Mouse (Mus musculus) heart, postnatal 25 days (tissue): ENCODE data around the gene Armh3. TPM values are rescaled to one million over a fixed set of nuclear protein-coding genes. Genes with fewer than 3 reads are reported as not detected.

Source experiments
- DNase-seq: peaks from one replicate; pipeline ENCODE4 v3.0.0; 2022; ENCODE audit warnings: low spot score
- intact Hi-C: fragments of 180-260 bp; cut with DNase I; formaldehyde crosslinking; loops from one replicate; pipeline ENCODE4 v1.15.1; 2025
- total RNA-seq, 2 experiments: library from RNA; stranded (reverse); gene quantifications; 2 replicates each; pipeline ENCODE4 v1.2.3; 2021

Gene Armh3
- total RNA-seq, 2 experiments from 2014 or later, result 14.8 to 16.0 TPM

- no peak for DNase-seq
- intact Hi-C loops, result no loop called here
These were observed 154.9 kb downstream of the Armh3 start for GRCm38 (mm10) chr19:45843424-45843823.

- DNase-seq, result no peak
- intact Hi-C loops, result no loop called here
These were observed 161.0 kb downstream of the Armh3 start for GRCm38 (mm10) chr19:45837050-45837994.

GRCm38 (mm10) chr19:45835490-45835889, 162.8 kb downstream of the Armh3 start:
- intact Hi-C loops, result no loop called here
- DNase-seq, result no peak

- DNase-seq, result no peak
- intact Hi-C loops, result no loop called here
These were observed 164.6 kb downstream of the Armh3 start for GRCm38 (mm10) chr19:45833665-45834064.

- no peak for DNase-seq
- intact Hi-C loops, result no loop called here
These were observed 167.6 kb downstream of the Armh3 start for GRCm38 (mm10) chr19:45830679-45831078.

GRCm38 (mm10) chr19:45827736-45828135, 170.6 kb downstream of the Armh3 start:
- DNase-seq, result no peak
- intact Hi-C loops, result no loop called here

- no peak for DNase-seq
- intact Hi-C loops, result no loop called here
These were observed 171.2 kb downstream of the Armh3 start for GRCm38 (mm10) chr19:45827125-45827524.

GRCm38 (mm10) chr19:45826146-45826545, 172.1 kb downstream of the Armh3 start:
- DNase-seq, result no peak
- intact Hi-C loops, result no loop called here

- no peak for DNase-seq
- intact Hi-C loops, result no loop called here
These were observed 176.5 kb downstream of the Armh3 start for GRCm38 (mm10) chr19:45821832-45822231.

- no peak for DNase-seq
- intact Hi-C loops, result no loop called here
These were observed 180.3 kb downstream of the Armh3 start for GRCm38 (mm10) chr19:45817816-45818490.

GRCm38 (mm10) chr19:45816727-45817126, 181.6 kb downstream of the Armh3 start:
- no peak for DNase-seq
- intact Hi-C loops, result no loop called here

- no peak for DNase-seq
- intact Hi-C loops, result no loop called here
These were observed 182.4 kb downstream of the Armh3 start, which contains the start of gene Kcnip2 for GRCm38 (mm10) chr19:45815831-45816405. Gene Kcnip2 (minus strand): TSS chr19:45816061.

- intact Hi-C loops, result no loop called here
- DNase-seq, result no peak
These were observed 183.1 kb downstream of the Armh3 start for GRCm38 (mm10) chr19:45815170-45815569.

- no peak for DNase-seq
- intact Hi-C loops, result loop anchor here (2.0 kb wide), 2 partner anchors 139 to 201 kb away; no protein-coding TSS in a partner anchor
These were observed 184.5 kb downstream of the Armh3 start for GRCm38 (mm10) chr19:45813801-45814200.

- intact Hi-C loops, result loop anchor here (2.0 kb wide), 2 partner anchors 140 to 202 kb away; no protein-coding TSS in a partner anchor
- no peak for DNase-seq
These were observed 185.0 kb downstream of the Armh3 start for GRCm38 (mm10) chr19:45813263-45813662.

GRCm38 (mm10) chr19:45812673-45813252, 185.5 kb downstream of the Armh3 start:
- intact Hi-C loops, result loop anchor here (2.0 kb wide), 2 partner anchors 140 to 202 kb away; no protein-coding TSS in a partner anchor
- DNase-seq, result no peak

GRCm38 (mm10) chr19:45812115-45812514, 186.2 kb downstream of the Armh3 start:
- intact Hi-C loops, result loop anchor here (2.0 kb wide), 2 partner anchors 141 to 203 kb away; no protein-coding TSS in a partner anchor
- DNase-seq, result no peak

- no peak for DNase-seq
- intact Hi-C loops, result no loop called here
These were observed 187.1 kb downstream of the Armh3 start for GRCm38 (mm10) chr19:45811028-45811674.

- intact Hi-C loops, result no loop called here
- DNase-seq, result no peak
These were observed 190.6 kb downstream of the Armh3 start for GRCm38 (mm10) chr19:45807732-45808131.
